Mouse (Mus musculus): Measurements from ENCODE around the gene Asb15. TPM values are rescaled to one million over a fixed set of nuclear protein-coding genes. Genes with fewer than 3 reads are reported as not detected.

Gene Asb15
- 0.01 and 0.02 TPM in 2 replicates for polyA plus RNA-seq (2012; rRNA removed)

GRCm38 (mm10) chr6:24528064-24528243 is at the start of gene Asb15:
Gene Asb15 (plus strand): TSS chr6:24528144.

DNA sequence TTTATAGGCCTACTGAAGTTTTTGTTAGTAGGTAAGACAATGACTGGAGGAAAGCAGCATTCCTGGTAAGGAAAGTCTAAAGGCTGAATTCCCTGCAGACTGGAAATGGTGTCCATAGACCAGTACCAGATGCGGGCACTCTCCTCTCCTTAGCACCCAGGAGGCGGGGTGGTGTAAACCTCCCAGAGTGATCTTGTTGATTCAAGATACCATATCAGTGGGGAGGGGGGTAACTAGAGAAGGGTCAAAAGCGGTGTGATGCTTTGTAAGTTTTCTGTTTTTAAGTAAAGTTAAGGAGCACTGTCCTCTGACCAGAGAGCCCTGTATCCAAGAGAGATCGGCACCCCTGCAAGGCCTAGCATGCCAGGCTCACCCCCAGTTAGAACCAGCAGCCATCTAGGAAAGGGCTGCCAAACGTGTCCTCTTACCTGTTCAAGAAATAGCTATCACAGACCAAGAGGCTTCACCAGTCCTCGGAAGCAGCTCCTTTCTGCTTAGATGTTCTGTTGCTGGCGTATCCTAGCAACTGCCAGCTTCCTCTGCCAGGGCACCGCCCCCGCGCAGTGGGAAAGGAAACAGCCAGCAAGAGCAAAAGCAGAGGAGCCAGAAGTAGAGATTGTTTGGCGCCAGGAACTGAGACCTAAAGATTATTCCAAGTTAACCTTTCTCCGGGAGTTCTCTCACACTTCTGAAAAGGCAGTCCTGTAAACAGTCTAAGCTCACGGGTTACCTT is 13.2 kb upstream of the Asb15 start, which contains the start of gene Iqub:
Iqub (minus strand) TSS at position 516 of the 733 bp plus-strand sequence.

GRCm38 (mm10) chr6:24527155-24528063 is 535 bp upstream of the Asb15 start, which contains the start of gene Ndufa5:
Gene Ndufa5 (minus strand): TSS chr6:24528013.

GRCm38 (mm10) chr6:24597500-24597899 is 69.6 kb downstream of the Asb15 start, which contains the start of gene Lmod2:
Gene Lmod2 (plus strand): TSS chr6:24597762.

Other genes starting within 250 kb of the Asb15 start
- 0.01 and 0.02 TPM in 2 replicates for gene Iqub, start 13.1 kb upstream of the Asb15 start, polyA plus RNA-seq (2012; rRNA removed)
- 15.0 and 18.0 TPM in 2 replicates for gene Ndufa5, start 131 bp upstream of the Asb15 start, polyA plus RNA-seq (2012; rRNA removed)
- gene Lmod2, start 69.6 kb downstream of the Asb15 start, polyA plus RNA-seq (2012; rRNA removed), result 0.07 and 0.12 TPM in 2 replicates
- 8.4 and 9.8 TPM in 2 replicates for gene Wasl, start 136.9 kb downstream of the Asb15 start, polyA plus RNA-seq (2012; rRNA removed)
- gene Hyal6, start 205.1 kb downstream of the Asb15 start, polyA plus RNA-seq (2012; rRNA removed), result not detected in 2 replicates
- not detected in 2 replicates for gene Hyal4, start 220.2 kb downstream of the Asb15 start, polyA plus RNA-seq (2012; rRNA removed)